Mouse (Mus musculus) hindlimb bud, embryonic 11.5 days (tissue): ENCODE measurements at regions not wholly inside any gene's neighbourhood (a gene's known extent, or its start where the extent isn't known, plus 50 kb on each side); places are given as distances from the start of the nearest gene placed in this dataset.

Experiments
- DNase-seq: peaks from one replicate; pipeline ENCODE4 v3.0.0-alpha.2; 2012; ENCODE audit warnings: low read depth, low spot score; ENCODE audit errors: extremely low spot score

GRCm38 (mm10) chr1:43247609-43248008, 50.8 kb upstream of the Fhl2 start:
- DNase-seq, result no peak

- DNase-seq, result no peak
Observed at GRCm38 (mm10) chr1:43250281-43250680, 53.5 kb upstream of the Fhl2 start.

GRCm38 (mm10) chr1:43251356-43251755, 54.6 kb upstream of the Fhl2 start:
- no peak for DNase-seq

- no peak for DNase-seq
Observed at GRCm38 (mm10) chr1:43254129-43254528, 57.3 kb upstream of the Fhl2 start.

- DNase-seq, result no peak
Observed at GRCm38 (mm10) chr1:43256078-43256477, 59.3 kb upstream of the Fhl2 start.

- DNase-seq, result no peak
Observed at GRCm38 (mm10) chr1:43257909-43258308, 61.1 kb upstream of the Fhl2 start.

- DNase-seq, result no peak
Observed at GRCm38 (mm10) chr1:43259841-43260240, 63.1 kb upstream of the Fhl2 start.

GRCm38 (mm10) chr1:43260491-43260890, 63.7 kb upstream of the Fhl2 start:
- DNase-seq, result no peak

GRCm38 (mm10) chr1:43264407-43264889, 67.7 kb upstream of the Fhl2 start:
- DNase-seq, result peak; percentile 52

GRCm38 (mm10) chr1:43265699-43266455, 69.1 kb upstream of the Fhl2 start:
- DNase-seq, result no peak

- DNase-seq, result no peak
Observed at GRCm38 (mm10) chr1:43269685-43270084, 72.9 kb upstream of the Fhl2 start.

GRCm38 (mm10) chr1:43273236-43273868, 76.6 kb upstream of the Fhl2 start:
- DNase-seq, result no peak

GRCm38 (mm10) chr1:43291736-43292135, 95.0 kb upstream of the Fhl2 start:
- no peak for DNase-seq

GRCm38 (mm10) chr1:43292561-43292960, 95.8 kb upstream of the Fhl2 start:
- DNase-seq, result no peak

- DNase-seq, result no peak
Observed at GRCm38 (mm10) chr1:43294221-43295012, 97.6 kb upstream of the Fhl2 start.

- no peak for DNase-seq
Observed at GRCm38 (mm10) chr1:43297579-43297978, 100.8 kb upstream of the Fhl2 start.

GRCm38 (mm10) chr1:43298746-43299145, 102.0 kb upstream of the Fhl2 start:
- DNase-seq, result no peak

GRCm38 (mm10) chr1:43299490-43300302, 102.9 kb upstream of the Fhl2 start:
- DNase-seq, result no peak

- no peak for DNase-seq
Observed at GRCm38 (mm10) chr1:43300676-43301075, 103.9 kb upstream of the Fhl2 start.

GRCm38 (mm10) chr1:43301866-43302571, 105.2 kb upstream of the Fhl2 start:
- DNase-seq, result no peak
